ENCODE assay signal across 1 mouse cellular context in the genomic region with DNA sequence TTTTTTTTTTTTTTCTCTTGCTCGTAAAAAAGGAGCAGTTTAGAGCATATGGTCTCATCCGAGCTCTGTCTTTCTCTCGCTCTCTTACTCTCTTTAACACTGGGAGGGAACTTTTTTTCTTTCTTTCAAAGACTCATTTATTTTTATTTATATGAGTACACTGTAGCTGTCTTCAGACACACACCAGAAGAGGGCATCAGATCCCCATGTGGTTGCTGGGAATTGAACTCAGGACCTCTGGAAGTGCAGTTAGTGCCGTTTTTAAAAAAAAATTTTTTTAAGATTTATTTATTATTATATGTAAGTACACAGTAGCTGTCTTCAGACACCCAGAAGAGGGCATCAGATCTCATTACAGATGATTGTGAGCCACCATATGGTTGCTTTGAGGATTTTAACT. TPM values are rescaled to one million over a fixed set of nuclear protein-coding genes. Genes with fewer than 3 reads are reported as not detected.
"Had no signal": no experiment of that assay in that cellular context is flagged by ENCODE, and none has a peak within 500 bp of the region (broad histone marks: within the 10 kb centered on the region; RNA-seq: fewer than 3 reads in every experiment).

No protein-coding gene starts in this region.

RNA-seq across cellular contexts. Expression of gene Vdr, which starts 40.3 kb away (rescaled TPM):
- polyA plus RNA-seq: midbrain, embryonic 14.5 days had no signal
